Mouse (Mus musculus): ENCODE measurements at regions not wholly inside any gene's neighbourhood (a gene's known extent, or its start where the extent isn't known, plus 50 kb on each side); places are given as distances from the start of the nearest gene placed in this dataset.

GRCm38 (mm10) chr2:148245575-148245974 lies 149.6 kb upstream of the Sstr4 start:
- intact Hi-C loops (cut with DNase I): no loop called here
- DNase-seq (ENCODE audit: low spot score in 2 of 2): no peak

- intact Hi-C loops (cut with DNase I): no loop called here
- DNase-seq (ENCODE audit: low spot score in 2 of 2): no peak
Observed at GRCm38 (mm10) chr2:148250902-148251301, 144.2 kb upstream of the Sstr4 start.

- no peak for DNase-seq (ENCODE audit: low spot score in 2 of 2)
- intact Hi-C loops (cut with DNase I): no loop called here
Observed at GRCm38 (mm10) chr2:148255662-148256061, 139.5 kb upstream of the Sstr4 start.

- intact Hi-C loops (cut with DNase I): no loop called here
- DNase-seq (ENCODE audit: low spot score in 2 of 2): no peak
Observed at GRCm38 (mm10) chr2:148264111-148264730, 130.9 kb upstream of the Sstr4 start.

GRCm38 (mm10) chr2:148279200-148279599 lies 115.9 kb upstream of the Sstr4 start:
- DNase-seq (ENCODE audit: low spot score in 2 of 2): no peak
- intact Hi-C loops (cut with DNase I): no loop called here

GRCm38 (mm10) chr2:148290326-148290725 lies 104.8 kb upstream of the Sstr4 start:
- DNase-seq (ENCODE audit: low spot score in 2 of 2): no peak

GRCm38 (mm10) chr2:148292442-148292841 lies 102.7 kb upstream of the Sstr4 start:
- no peak for DNase-seq (ENCODE audit: low spot score in 2 of 2)
- intact Hi-C loops (cut with DNase I): no loop called here

More at GRCm38 (mm10) chr2:148290326-148290725, 104.8 kb upstream of the Sstr4 start:
- intact Hi-C loops (cut with DNase I): no loop called here

GRCm38 (mm10) chr2:148292895-148293294 lies 102.2 kb upstream of the Sstr4 start:
- peak; percentile 7 to 54 for DNase-seq (ENCODE audit: low spot score in 2 of 2)

GRCm38 (mm10) chr2:148300879-148301278 lies 94.3 kb upstream of the Sstr4 start:
- DNase-seq (ENCODE audit: low spot score in 2 of 2): no peak
- intact Hi-C loops (cut with DNase I): no loop called here

More at GRCm38 (mm10) chr2:148292895-148293294, 102.2 kb upstream of the Sstr4 start:
- intact Hi-C loops (cut with DNase I): no loop called here

- no peak for DNase-seq (ENCODE audit: low spot score in 2 of 2)
Observed at GRCm38 (mm10) chr2:148312255-148312654, 82.9 kb upstream of the Sstr4 start.

GRCm38 (mm10) chr2:148320896-148321295 lies 74.2 kb upstream of the Sstr4 start:
- intact Hi-C loops (cut with DNase I): loop anchor here (10.0 kb wide), 1 partner anchor 156 kb away; no protein-coding TSS in a partner anchor
- no peak for DNase-seq (ENCODE audit: low spot score in 2 of 2)

More at GRCm38 (mm10) chr2:148312255-148312654, 82.9 kb upstream of the Sstr4 start:
- intact Hi-C loops (cut with DNase I): no loop called here

- intact Hi-C loops (cut with DNase I): loop anchor here (5.0 to 10.0 kb wide), 2 partner anchors 72 to 161 kb away; partner anchors contain the start of gene Sstr4
- DNase-seq (ENCODE audit: low spot score in 2 of 2): no peak
Observed at GRCm38 (mm10) chr2:148325362-148325761, 69.8 kb upstream of the Sstr4 start.

GRCm38 (mm10) chr2:148325854-148326387 lies 69.2 kb upstream of the Sstr4 start:
- peak in 1 of 2 experiments; percentile 25 for DNase-seq (ENCODE audit: low spot score in 2 of 2)
- intact Hi-C loops (cut with DNase I): loop anchor here (5.0 to 10.0 kb wide), 2 partner anchors 71 to 161 kb away; partner anchors contain the start of gene Sstr4

- DNase-seq (ENCODE audit: low spot score in 2 of 2): no peak
- intact Hi-C loops (cut with DNase I): loop anchor here (5.0 to 10.0 kb wide), 2 partner anchors 71 to 162 kb away; partner anchors contain the start of gene Sstr4
Observed at GRCm38 (mm10) chr2:148326414-148326813, 68.7 kb upstream of the Sstr4 start.

- no peak for DNase-seq (ENCODE audit: low spot score in 2 of 2)
- intact Hi-C loops (cut with DNase I): loop anchor here (5.0 to 10.0 kb wide), 2 partner anchors 70 to 163 kb away; partner anchors contain the start of gene Sstr4
Observed at GRCm38 (mm10) chr2:148327552-148327951, 67.6 kb upstream of the Sstr4 start.

- intact Hi-C loops (cut with DNase I): no loop called here
- no peak for DNase-seq (ENCODE audit: low spot score in 2 of 2)
Observed at GRCm38 (mm10) chr2:148330368-148330767, 64.8 kb upstream of the Sstr4 start.

GRCm38 (mm10) chr2:148334555-148334954 lies 60.6 kb upstream of the Sstr4 start:
- no peak for DNase-seq (ENCODE audit: low spot score in 2 of 2)
- intact Hi-C loops (cut with DNase I): no loop called here

GRCm38 (mm10) chr2:148336626-148337025 lies 58.5 kb upstream of the Sstr4 start:
- no peak for DNase-seq (ENCODE audit: low spot score in 2 of 2)
- intact Hi-C loops (cut with DNase I): no loop called here

GRCm38 (mm10) chr2:148338308-148338768 lies 56.8 kb upstream of the Sstr4 start:
- intact Hi-C loops (cut with DNase I): no loop called here
- no peak for DNase-seq (ENCODE audit: low spot score in 2 of 2)

GRCm38 (mm10) chr2:148338894-148339293 lies 56.2 kb upstream of the Sstr4 start:
- DNase-seq (ENCODE audit: low spot score in 2 of 2): no peak
- intact Hi-C loops (cut with DNase I): no loop called here

- intact Hi-C loops (cut with DNase I): no loop called here
- no peak for DNase-seq (ENCODE audit: low spot score in 2 of 2)
Observed at GRCm38 (mm10) chr2:148344193-148344592, 51.0 kb upstream of the Sstr4 start.
